Mouse (Mus musculus): Measurements from ENCODE around the gene Rnf180.

Gene Rnf180

GRCm38 (mm10) chr13:105250264-105250663 is 44.4 kb downstream of the Rnf180 start:
- no peak for DNase-seq (ENCODE audit: low spot score)

DNA sequence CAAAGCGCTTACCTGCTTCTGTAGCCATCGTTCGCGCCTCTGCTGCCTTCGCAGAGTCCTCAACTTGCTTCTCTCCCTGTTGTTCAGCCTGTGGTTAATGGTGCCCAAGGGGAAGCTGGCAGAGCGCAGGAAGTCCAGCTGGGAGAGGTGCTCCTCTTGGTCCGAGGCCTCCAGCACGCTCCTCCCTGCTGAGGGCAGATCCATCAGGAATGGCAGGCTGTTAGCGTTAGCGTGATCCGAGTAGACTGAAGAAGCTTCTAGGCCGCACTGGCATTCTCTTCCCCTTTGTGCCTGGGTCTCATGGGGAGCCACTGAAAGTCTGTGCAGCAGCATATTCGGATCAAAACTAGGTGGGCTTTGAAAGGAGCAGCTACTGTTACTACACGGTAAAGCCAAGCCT is 45.0 kb downstream of the Rnf180 start:
- DNase-seq (ENCODE audit: low spot score) = no peak

DNA sequence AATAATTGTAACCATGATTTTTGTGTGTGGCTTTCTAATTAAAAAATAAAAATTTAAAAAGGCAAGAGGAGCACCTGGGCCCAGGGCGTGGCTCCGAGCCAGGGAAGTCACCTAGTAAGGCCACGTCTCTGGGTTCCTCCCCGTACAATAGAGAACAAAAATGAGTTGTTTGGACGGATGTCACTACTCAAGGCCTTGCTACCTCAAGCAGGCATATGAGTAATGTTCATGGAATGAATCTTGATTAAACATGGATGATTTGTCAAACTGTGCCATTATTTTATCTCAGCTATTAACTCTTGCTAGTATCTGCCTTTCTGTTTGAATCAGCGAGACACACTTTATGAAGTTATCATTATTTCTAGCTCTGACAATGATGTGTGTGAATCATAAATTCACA is 46.9 kb downstream of the Rnf180 start:
- no peak for DNase-seq (ENCODE audit: low spot score)

DNA sequence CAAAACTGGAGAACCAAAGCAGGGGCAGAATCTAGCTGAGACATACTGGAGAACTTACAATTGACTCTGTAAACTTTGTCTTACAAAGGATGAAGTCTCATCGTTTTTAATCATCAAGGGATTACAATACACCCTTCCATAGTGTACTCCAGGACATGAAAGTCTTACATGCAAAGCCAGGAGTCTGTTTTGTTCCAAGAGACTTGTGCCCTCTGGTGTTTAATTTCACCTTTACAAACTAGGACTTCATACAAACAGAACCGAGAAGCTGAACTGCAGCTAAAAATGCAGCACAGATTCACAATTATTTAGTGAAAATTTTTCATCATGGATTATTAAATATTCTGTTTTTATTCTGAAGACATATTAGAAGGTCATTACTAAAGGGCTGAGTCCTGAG is 53.8 kb downstream of the Rnf180 start:
- no peak for DNase-seq (ENCODE audit: low spot score)

DNA sequence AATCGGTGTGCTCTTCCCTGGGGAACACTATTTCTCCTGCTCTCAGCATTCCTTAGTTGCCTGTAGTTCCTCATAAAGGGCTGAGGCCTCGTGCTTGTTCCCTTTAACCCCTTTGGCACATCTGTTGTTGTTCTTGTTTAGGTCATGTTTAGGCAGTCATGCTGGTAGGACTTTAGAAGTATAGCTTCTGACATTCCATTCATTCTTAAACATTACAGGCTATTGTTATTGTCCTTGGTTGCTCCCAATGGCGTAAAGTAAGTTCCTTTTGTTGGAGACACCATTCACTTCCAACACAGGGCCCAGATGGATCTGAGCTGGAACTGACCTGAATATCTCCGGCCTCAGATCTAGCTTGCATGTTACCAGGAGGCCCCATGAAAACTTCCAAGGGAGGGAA is 67.5 kb downstream of the Rnf180 start:
- DNase-seq (ENCODE audit: low spot score) = no peak

DNA sequence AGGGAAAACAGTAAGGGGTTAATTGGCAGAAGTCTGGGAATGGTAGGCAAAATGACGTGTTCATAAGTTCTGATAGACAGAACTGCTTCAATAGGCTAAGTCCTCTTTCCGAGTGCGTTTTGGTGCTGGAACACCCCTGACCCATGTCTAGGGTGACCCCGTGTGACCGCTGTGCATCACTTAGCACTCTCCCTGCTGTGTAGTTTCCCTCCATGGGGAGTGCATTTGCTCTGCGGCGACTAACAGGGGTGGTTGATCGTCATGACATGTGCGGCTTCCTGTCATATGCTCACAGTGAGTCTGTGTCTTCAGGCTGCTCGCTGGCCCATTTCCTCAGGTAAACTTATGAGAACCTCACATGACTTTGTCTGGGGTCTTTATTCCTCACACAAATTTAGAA is 70.6 kb downstream of the Rnf180 start:
- DNase-seq (ENCODE audit: low spot score) = no peak

- DNase-seq (ENCODE audit: low spot score) = peak; percentile 34
Observed at GRCm38 (mm10) chr13:105223147-105223546, 71.5 kb downstream of the Rnf180 start.

DNA sequence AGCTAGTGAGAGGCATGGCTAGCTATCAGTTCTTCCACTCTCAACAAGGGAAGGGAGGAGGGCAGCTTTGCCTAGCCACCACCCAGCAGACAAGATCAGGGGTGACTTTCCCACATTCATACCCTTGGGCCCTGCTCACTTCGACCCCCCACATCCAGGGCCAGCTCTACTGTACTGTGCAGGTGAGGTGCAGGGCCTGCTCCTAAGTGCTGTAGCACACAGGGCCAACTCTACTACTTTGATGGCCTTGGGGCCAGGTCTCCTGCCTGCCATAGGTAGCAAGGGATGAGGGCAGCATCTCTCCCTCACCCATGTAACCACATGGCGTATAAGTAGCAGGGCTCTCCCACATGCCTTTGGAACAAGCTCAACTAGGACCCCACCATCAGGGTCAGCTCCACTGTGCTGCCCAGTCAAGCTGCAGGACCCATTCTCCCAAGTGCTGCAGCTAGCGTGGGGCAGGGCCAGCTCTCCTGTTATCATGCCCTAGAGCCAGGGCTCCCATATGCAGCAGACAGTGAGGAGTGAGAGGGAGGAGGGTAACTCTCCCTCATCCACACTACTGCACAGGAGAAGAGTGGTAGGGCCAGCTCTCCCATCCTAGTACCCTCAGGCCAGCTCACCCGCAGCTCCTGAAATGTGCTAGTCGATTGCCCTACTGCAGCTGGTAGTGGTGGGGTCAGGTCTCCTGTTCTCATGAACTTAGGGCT is 72.4 kb downstream of the Rnf180 start:
- DNase-seq (ENCODE audit: low spot score) = no peak

DNA sequence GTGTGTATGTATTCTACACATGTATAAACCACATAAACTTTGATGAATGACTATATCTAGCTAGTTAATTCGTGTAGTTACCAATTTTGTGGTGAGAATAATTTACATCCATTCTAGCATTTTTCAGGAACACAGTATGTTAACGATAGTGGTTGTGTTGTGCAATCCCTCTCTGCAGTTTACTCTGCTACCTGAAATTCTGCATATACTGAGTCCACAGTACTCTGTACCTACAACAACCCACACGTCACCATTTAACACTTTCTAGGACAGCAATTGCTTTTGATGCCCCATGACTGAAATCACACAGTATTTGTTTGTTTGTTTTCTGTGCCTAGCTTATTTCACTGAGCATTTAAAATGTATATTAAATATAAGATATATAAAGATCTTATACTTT is 83.9 kb downstream of the Rnf180 start:
- DNase-seq (ENCODE audit: low spot score) = no peak

- DNase-seq (ENCODE audit: low spot score) = no peak
Observed at GRCm38 (mm10) chr13:105203851-105204250, 90.8 kb downstream of the Rnf180 start.

DNA sequence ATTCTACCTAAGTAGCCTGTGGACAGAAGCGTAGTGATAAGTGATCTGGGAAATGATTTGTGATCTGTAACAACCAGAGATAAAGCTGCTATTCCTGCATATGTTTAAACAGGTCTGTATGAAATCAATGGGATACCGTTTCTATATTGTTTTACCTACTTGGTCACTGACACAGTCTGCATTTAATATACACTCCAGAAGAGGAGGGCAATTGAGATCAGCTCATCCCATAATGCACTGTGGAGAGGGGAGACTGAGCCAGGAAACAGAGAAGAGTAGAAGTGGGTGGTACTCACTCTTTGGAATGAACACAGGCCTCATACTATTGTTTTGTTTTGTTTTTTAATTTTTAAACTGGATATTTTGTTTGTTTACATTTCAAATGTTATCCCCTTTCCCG is 96.0 kb downstream of the Rnf180 start:
- DNase-seq (ENCODE audit: low spot score) = no peak

- no peak for DNase-seq (ENCODE audit: low spot score)
Observed at GRCm38 (mm10) chr13:105198028-105198427, 96.6 kb downstream of the Rnf180 start.

- no peak for DNase-seq (ENCODE audit: low spot score)
Observed at GRCm38 (mm10) chr13:105193583-105193982, 101.0 kb downstream of the Rnf180 start.

- no peak for DNase-seq (ENCODE audit: low spot score)
Observed at GRCm38 (mm10) chr13:105188730-105189129, 105.9 kb downstream of the Rnf180 start.

DNA sequence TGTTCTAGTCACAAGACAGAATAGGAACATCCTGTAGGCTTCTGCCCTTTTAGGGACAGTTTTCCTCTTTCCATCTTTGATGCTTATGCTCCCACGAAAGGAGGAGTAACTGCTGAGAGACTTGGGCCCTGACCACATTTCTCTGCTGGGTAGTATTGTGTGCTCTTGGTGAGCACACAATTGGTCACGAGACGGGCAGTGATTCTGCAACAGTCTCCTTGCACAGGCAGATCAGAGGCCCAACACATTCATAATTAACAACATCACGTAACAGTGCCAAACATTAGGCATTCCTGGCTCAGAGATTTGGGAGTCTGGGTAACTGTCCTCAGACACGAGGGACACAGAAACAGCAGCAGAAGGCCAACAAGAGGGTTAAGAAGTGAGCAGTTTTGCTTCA is 113.8 kb downstream of the Rnf180 start:
- DNase-seq (ENCODE audit: low spot score) = no peak

DNA sequence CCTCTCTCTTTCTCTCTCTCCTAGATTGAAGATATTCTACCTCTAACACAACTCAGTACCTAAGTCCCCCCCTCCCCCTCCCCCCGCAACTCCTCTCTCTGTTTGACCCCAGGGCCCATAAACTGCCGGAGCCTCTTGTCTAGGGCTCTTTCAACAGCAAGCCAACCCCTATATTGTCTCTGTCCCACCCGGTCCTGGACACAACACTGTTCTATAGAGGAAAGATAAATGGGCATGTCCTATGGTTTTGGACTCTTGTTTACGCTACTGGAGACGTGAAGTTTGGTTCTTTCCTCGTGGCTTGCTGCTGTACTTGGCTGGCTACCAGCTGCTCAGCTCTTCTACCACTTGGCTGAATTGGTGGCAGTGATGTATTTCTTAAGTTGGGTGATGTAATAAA is 129.2 kb downstream of the Rnf180 start:
- no peak for DNase-seq (ENCODE audit: low spot score)

- peak; percentile 22 for DNase-seq (ENCODE audit: low spot score)
Observed at GRCm38 (mm10) chr13:105153955-105154354, 140.7 kb downstream of the Rnf180 start.

- no peak for DNase-seq (ENCODE audit: low spot score)
Observed at GRCm38 (mm10) chr13:105150006-105150405, 144.6 kb downstream of the Rnf180 start.

DNA sequence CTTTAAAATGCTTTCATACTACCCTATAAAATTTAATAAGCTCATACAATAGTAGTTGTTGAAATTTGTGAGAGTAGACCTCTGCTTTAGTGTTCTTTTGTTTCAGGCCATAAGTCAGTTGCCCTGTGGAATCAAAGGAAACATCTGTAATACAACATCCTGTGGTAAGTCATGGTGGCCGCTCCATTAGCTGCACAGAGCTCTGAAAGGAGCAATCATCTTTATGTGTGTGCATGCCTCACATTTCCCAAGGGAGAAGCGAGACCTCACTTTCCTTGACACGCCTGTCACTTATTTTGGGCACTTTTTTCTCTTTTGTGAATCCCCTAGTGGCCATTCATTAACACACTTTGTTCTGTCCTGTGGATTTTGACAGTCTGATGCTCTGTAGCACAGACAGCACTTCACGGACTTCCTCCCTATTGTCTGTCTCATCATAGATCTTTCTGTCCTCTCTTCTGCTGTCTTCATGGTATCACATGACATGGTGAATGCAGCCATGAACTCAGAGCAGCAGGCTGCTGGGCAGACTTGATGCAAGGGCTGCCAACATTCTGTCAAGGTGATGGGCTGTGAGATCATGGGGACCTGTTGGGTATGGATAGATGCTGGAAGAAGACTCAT is 146.7 kb downstream of the Rnf180 start:
- DNase-seq (ENCODE audit: low spot score) = no peak

GRCm38 (mm10) chr13:105146827-105147226 is 147.8 kb downstream of the Rnf180 start:
- DNase-seq (ENCODE audit: low spot score) = no peak

DNA sequence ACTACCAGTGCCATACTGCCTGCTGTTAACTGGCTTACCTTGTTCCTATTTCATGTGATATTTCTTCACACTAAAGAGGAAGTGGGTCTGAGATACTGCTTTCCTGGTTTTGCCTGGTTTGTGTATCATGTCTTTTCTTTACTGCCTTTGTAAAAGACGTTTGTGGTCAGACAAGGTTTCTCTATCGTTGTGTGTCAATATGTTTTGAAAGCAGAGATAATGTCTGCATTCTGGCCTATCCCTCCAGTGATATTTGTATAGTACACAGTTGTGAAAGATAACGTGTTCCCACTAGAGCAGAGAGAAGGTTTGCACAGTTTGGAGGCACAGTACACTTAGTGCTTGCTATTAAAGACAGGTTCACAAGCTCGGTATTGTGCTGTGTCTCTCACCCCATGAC is 154.7 kb downstream of the Rnf180 start:
- no peak for DNase-seq (ENCODE audit: low spot score)

DNA sequence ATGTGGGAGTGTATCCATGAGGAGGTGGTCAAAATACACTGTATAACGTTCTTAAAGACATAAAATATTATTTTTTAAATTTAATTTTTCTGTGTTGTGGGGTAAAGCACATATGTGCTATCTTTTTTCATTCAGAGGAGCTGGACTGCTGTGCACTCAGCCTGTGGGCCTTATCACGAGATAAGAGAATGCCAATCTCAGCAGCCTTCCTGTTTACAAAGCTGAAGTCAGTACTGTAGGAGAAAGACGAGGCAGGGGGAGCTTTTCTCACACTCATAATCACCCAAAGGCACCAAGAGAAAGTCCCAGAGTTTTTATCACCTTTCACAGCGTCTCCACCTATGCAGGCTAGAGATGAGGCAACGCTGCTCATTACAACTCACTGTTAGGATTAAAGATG is 160.2 kb downstream of the Rnf180 start:
- DNase-seq (ENCODE audit: low spot score) = no peak

GRCm38 (mm10) chr13:105132776-105133175 is 161.8 kb downstream of the Rnf180 start:
- no peak for DNase-seq (ENCODE audit: low spot score)

- no peak for DNase-seq (ENCODE audit: low spot score)
Observed at GRCm38 (mm10) chr13:105132370-105132769, 162.2 kb downstream of the Rnf180 start.
